Mouse (Mus musculus): ENCODE measurements around the gene Nrcam.

Gene Nrcam

GRCm38 (mm10) chr12:44524621-44525565, 196.2 kb downstream of the Nrcam start:
- DNase-seq: peak; percentile 11

- DNase-seq: no peak
Measured at GRCm38 (mm10) chr12:44528391-44529016, 199.8 kb downstream of the Nrcam start.

GRCm38 (mm10) chr12:44532337-44533113, 203.8 kb downstream of the Nrcam start:
- no peak for DNase-seq

GRCm38 (mm10) chr12:44534100-44534633, 205.5 kb downstream of the Nrcam start:
- DNase-seq: no peak

GRCm38 (mm10) chr12:44535623-44536022, 206.9 kb downstream of the Nrcam start:
- no peak for DNase-seq

GRCm38 (mm10) chr12:44547721-44548369, 219.2 kb downstream of the Nrcam start:
- DNase-seq: peak; percentile 51

- no peak for DNase-seq
Measured at GRCm38 (mm10) chr12:44548465-44548864, 219.8 kb downstream of the Nrcam start.

DNA sequence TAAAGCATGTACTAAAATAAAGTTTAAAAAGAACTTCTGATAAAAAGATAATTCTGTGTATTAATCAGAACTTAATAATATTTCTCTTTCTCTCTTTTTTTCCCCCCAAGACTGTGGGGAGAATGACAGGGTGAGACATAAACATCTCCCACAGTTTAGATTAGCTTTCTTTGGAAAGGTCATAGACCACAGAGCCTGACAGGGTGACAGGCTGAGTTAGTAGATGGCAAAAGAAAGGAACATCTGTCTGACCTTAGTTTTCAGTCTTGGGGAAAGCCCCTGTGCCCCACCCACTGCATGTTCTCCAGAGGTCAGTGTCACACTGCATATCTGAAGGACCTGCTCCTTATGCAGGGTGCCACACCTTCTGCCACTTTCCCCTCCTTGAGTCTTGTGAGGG, 222.9 kb downstream of the Nrcam start:
- DNase-seq: no peak

DNA sequence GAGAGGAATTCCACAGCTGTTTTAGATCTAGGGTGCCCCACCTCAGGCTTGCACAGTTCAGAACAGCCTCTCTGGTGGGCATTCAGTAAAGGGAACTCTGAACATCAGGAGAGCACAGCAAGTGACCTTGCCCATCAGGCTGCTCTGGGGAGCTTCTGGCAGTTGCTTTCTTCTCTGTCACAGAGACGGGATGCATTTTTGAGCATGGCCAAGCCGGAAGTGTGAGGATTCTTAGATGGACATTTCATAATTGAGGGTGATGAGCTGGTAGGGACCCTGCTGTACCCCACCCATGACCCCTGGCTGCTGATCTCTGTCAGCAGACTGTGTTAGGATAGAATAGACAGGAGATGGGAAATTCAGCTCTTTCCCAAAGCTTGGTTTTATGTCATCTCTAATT, 225.4 kb downstream of the Nrcam start:
- no peak for DNase-seq

GRCm38 (mm10) chr12:44554808-44555207, 226.1 kb downstream of the Nrcam start:
- DNase-seq: no peak

DNA sequence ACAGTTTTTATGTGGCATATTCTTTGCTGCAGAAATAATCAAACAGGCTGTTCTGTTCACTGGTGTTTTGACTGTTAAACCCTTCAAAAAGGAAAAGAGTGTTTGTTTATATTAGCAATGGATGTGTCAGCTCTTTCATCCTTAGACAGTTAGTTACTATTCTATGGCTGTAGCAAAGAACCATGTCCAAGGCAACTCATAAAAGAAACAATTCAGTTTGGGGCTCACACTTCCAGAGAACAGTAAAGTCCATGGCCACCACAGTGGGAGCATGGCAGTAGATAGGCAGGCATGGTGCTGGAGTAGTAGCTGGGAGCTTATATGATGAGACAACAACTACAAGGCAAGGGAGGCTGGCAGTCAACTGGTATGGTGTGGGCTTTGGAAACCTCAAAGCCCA, 231.3 kb downstream of the Nrcam start:
- DNase-seq: no peak

DNA sequence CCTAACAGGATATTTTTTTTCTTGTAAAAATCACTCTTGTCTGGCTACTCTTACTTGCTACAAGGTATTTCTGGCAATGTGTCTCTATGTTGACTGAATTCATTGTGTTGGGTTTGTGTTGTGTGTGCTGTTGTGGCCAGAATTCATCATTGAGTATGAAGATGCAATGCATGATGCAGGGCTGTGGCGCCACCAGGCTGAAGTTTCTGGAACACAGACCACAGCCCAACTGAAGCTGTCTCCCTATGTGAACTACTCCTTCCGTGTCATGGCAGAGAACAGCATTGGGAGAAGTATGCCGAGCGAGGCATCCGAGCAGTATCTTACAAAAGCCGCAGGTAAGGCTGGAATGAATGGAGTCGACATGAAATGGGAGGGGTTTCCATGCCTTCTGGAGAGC, 241.4 kb downstream of the Nrcam start:
- no peak for DNase-seq

DNA sequence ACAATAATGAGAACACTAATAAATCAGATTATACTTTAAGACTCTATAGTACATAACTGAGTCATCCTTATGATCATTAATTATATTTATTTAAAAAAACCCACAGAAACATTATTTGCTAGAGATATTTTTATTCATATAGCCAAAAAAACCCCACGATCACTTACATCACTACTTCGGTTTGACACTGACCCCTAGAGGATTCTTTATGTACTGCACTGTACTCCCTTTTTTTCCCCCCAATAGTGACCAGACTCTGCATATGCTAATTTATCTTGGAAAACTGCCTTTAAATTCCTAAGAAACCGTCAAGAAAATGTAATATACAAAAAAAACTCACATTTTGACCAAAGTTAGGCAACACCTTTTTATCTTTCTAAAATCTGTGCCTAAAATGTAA, 244.0 kb downstream of the Nrcam start:
- no peak for DNase-seq

GRCm38 (mm10) chr12:44574167-44574566, 245.5 kb downstream of the Nrcam start:
- no peak for DNase-seq

GRCm38 (mm10) chr12:44601410-44602149, 272.9 kb downstream of the Nrcam start:
- DNase-seq: peak; percentile 30

DNA sequence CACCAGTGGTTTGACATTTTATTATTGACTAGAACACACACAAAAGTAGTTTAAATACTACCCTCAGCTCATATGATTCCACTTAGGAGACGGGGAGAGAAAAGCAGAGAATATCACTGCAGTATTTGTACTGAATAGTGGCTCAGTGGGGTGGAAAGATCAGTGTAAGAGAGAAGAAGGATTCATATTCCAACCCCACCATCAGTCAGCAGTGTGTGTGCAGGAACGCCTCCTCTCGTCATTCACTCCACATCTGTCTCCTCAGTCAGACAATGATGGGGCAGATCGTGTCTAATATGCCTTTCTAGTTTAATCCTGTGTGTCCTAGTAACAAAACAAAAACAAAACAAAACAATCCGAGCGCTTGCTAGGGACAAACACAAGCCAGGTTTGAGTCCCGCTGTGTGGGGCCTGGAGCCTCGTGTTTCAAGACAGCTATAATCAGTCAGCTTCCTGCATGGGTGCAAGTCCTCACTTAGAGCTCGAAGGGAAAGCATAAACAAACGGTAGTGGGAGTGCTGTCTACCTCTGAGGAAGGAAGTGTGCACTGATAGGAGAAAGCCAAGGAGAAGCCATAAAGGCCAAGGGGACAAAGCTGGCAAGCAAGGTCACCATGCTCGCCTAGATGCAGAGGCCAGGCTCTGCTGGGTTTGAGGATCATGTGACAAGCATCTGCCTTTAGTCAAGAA, 273.7 kb downstream of the Nrcam start:
- DNase-seq: no peak

- no peak for DNase-seq
Measured at GRCm38 (mm10) chr12:44602958-44603331, 274.3 kb downstream of the Nrcam start.

GRCm38 (mm10) chr12:44617001-44617421, 288.3 kb downstream of the Nrcam start:
- DNase-seq: no peak

DNA sequence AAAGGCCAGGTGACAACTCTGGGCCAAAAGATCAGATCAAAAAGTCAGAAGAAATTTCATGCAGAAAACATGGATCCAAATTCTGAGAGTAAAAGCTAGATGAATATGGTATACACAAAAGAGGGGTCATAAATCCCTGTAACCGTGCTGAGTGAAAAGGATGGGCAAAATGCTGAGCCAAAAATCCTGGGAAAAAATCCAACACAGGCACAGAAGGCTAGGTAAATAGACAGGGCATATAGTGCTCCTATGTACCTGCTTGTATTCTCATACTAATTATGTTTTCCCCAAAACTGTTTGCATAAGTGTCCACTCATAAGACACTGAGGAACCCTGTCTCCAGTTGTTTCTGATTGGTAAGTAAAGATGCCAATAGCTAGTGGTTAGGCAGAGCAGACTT, 288.8 kb downstream of the Nrcam start:
- DNase-seq: no peak

DNA sequence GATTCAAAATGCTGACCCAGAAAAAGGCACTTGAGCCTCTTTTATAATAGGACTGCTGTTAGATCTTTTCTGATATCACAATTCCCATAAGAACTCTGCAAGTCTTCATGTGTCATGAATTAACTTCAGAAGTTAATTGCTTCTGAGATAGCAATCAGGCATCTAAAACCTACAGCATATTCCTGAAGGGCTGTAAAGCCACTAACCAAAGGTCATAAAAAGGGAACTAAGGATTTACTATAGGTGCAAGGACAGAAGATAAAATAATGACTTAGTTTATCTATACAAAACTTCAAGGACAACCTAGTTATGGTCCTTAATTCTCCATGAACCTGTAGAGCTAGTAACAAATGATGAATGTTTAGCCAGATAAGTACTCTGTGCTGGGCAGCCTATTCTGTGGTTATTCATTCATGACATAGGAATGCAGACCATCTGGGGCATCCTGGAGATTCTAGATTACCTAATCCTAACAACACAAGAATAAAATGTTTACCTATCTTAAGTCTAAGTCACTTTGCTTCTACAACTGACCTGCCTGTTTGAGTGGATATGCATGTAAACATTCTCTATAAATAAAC, 310.7 kb downstream of the Nrcam start:
- peak; percentile 29 for DNase-seq

- DNase-seq: no peak
Measured at GRCm38 (mm10) chr12:44640579-44640978, 311.9 kb downstream of the Nrcam start.

Measured in kidney, adult 11 months (tissue).